Mouse (Mus musculus): ENCODE results near the gene Mnd1.

GRCm38 (mm10) chr3:84125704-84126289 lies 29.8 kb downstream of the Mnd1 start:
- TF ChIP-seq CTCF (IDR thresholded peaks at IDR 0.05; ENCODE audit: low read depth) (no peak), EP300 (optimal IDR thresholded peaks at IDR 0.05) (no peak)
